Mouse (Mus musculus) olfactory bulb, adult 2 months (tissue): Measurements from ENCODE around the gene Grasp.

Source experiments
- CTCF ChIP-seq: fragments of 200-500 bp; IDR thresholded peaks from 2 replicates; pipeline ENCODE4 v1.5.1; 2012; ENCODE audit warnings: low read depth, mild to moderate bottlenecking, low read length, moderate library complexity; ENCODE audit not compliant: insufficient read depth
- POLR2A ChIP-seq: fragments of 200-500 bp; IDR thresholded peaks from 2 replicates; pipeline ENCODE4 v1.6.1; 2012; ENCODE audit warnings: mild to moderate bottlenecking, low read depth, low read length, moderate library complexity; ENCODE audit not compliant: insufficient read depth

DNA sequence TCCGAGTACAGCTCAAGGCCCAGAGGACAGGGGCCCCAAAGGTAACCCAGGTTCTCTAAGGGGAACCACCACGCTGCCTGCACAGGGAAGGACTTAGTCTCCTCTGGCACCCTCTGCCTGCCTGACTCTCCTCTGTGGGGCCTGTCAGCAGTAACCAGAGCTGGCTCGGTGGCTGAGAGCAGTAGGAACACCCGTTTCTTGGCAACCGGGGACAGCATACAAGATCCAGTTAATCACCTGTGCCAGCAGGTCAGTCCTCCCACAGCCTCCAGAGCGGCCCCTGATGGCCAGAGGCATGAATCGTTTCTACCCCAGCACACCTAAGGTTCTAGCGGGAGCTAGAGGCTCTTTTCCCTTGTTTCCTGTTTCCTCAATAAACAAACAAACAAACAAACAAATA is 18.7 kb downstream of the Grasp start:
- TF ChIP-seq CTCF, result no peak
- TF ChIP-seq POLR2A, result no peak
